Mouse (Mus musculus) testis, postnatal 10 days (tissue): ENCODE data around the gene Fam43b.

ENCODE experiments used
- DNase-seq: peaks from one replicate; pipeline ENCODE4 v3.0.0; 2021; ENCODE audit warnings: low spot score

Fam43b gene

GRCm38 (mm10) chr4:138352692-138353091 lies 43.6 kb downstream of the Fam43b start:
- no peak for DNase-seq

- no peak for DNase-seq
Measured at GRCm38 (mm10) chr4:138351821-138352220, 44.5 kb downstream of the Fam43b start.

GRCm38 (mm10) chr4:138348716-138349115 lies 47.6 kb downstream of the Fam43b start:
- DNase-seq, result no peak

- no peak for DNase-seq
Measured at GRCm38 (mm10) chr4:138347280-138347679, 49.0 kb downstream of the Fam43b start.

GRCm38 (mm10) chr4:138344891-138345545 lies 51.3 kb downstream of the Fam43b start:
- no peak for DNase-seq
